Mouse (Mus musculus) right cerebral cortex, postnatal 14 days (tissue): Measurements from ENCODE around the gene Zfp964.
"Not testable (repeated sequence)": the region's sequence is repeated elsewhere in the genome, so short reads cannot be mapped to it uniquely, and the experiment has no call there.

ENCODE experiments used
- DNase-seq: peaks from one replicate; pipeline ENCODE4 v3.0.0; 2022

Gene Zfp964

DNA sequence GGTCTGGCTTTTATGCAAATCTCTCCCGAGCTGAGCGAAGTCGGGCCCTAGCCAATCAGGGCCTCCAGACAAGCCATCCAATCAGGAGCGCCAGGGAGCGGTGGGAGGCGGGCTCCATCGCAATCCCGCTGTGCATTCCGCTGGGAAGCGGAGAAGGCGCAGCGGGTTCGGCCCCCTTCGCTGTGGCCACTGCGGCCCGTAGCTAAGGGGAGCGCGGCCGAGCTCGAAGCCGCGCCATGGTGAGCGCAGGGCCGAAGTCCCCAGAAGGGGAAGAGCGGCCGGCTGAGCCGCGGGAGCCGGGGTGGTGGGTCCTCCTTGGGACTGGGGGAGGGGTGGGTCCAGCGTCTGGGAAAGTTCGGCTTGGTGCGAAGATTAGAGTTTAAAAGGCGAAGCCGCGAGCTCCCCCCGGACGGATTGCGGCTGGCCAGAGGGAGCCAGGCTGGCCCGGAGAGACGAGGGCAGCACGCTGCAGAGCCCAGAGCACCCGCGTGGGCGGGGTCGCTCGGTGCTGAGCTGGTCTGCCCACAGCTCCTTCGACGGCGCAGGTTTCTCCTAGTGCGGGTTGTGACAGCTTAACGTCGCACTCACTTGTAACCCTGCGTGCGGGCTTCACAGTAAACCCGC lies at the start of gene Zfp964:
Gene Zfp964 (plus strand): TSS at position 122 of the 624 bp plus-strand sequence.
- DNase-seq = peak; percentile 92

- DNase-seq = no peak
Observed at GRCm38 (mm10) chr8:69614687-69615086, 39.6 kb upstream of the Zfp964 start.

DNA sequence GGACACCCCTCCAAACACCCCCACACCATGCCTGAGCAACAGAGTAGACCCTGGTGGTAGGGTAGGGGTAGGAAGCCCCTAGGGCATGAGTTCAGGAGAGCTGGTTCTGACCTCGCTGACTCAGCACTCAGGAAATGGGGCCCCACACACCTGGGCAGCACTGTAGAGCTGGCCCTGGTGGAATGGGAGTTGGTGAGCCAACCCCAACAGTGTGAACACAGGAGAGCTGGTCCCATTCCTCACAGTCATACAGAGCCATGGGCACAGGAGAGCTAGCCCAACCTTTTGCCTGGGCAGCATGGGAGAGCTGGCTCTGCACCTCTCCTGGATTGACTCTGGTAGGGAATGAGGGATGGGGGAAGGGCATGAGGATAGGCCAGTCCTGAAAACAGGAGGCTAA lies 36.2 kb upstream of the Zfp964 start:
- no peak for DNase-seq

- peak; percentile 99 for DNase-seq
Observed at GRCm38 (mm10) chr8:69625095-69625789, 29.0 kb upstream of the Zfp964 start, which contains the start of gene Zfp868. TSS of gene Zfp868 (minus strand) at chr8:69625548.

GRCm38 (mm10) chr8:69653808-69654357 lies 396 bp upstream of the Zfp964 start:
- no peak for DNase-seq

DNA sequence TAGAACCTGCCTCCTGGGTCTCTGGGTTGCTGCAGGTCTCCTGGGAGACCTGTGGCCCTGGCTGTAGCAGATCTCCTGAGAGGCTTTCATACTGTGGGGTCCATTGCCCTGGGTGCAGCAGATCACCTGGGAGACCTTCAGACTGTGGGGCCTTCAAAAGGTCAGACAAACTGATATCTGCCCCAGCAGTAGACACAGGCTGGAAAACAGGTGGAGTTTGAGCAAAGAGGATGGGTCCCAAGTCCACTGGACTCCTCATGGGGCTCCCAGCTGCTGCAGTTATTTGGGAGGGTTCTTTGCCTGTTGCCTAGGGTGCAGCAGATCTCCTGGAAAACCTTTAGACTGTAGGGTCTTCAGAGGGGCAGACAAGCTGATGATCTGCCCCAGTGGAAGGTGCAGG lies 7.0 kb downstream of the Zfp964 start:
- no peak for DNase-seq

DNA sequence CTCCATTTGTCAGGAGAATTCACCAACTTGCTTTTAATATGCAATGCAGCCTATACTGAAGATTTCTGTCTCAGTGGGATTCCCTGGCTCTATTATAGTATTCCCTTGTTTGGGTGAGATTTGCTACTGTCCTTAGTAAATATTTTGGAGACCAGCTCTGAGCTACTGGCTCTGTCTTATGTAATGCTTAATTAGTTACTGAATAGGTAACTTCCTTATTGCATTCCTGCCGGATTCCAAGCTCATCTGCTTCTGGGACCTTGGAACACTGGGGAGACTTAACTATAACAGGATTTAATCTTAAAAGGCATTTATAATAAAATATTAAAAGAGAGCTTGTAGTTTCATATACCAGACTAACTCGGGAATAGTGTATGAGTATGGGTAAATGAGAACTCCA lies 10.8 kb downstream of the Zfp964 start:
- DNase-seq = not testable (repeated sequence)

DNA sequence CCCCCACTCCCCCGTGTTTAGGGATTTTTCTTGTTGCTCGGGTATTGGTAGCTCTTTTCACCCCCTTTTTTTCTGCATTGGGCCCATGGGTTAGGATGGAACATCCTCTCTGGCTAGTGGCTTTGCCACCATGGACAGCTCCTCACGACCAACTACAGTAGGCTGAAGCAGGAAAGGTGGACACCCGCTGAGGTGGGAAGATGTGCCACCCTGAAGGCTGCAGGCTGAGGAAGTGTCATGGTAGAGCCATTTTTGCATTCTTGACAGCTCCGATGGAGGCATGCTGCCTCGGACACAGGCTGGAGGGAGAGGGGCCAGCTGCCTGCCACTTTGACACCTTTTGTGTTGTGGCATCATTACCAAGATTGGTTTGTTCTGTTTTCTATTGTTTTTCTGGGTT lies 47.5 kb downstream of the Zfp964 start:
- DNase-seq = no peak

DNA sequence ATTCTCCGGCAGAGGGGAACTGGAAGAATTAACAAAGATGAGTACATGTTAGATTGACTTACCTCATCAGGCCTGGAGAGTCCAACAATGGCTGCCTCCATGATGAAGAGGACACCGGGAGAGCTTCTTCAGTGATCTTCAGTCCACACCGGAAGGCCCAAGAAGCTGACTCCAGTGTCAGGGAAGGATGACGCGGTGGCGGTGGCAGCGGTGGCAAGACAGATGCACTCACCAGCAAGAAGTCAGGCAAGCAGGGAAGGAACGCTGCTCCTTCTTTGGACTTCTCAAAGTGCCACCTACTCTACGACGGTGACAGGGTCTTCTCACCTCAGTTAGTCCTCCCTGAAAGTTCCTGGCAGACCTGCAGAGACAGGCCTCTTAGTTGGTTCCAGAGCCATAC lies 56.3 kb downstream of the Zfp964 start, which contains the start of gene Zfp869:
Gene Zfp869 (minus strand): TSS at position 101 of the 400 bp plus-strand sequence.
- DNase-seq = not testable (repeated sequence)

DNA sequence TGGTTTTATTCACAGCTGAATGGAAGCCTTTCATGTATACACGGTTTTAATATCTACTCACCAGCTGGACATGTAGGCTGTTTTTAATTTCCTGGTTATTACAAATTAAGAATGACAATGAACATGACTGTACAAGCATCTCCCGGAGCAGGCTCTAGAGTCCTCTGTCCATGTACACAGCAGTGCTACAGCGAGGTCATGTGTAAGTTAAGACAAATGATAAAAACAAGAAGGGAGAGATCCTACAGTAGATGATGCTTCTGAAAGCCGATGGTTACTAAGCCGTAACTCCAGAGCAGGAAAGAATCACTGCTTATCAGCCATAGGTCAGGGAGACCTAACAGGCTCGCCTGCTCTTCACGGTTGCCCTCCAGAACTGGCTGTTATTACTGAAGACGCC lies 59.2 kb downstream of the Zfp964 start:
- no peak for DNase-seq

- no peak for DNase-seq
Observed at GRCm38 (mm10) chr8:69715366-69715765, 61.1 kb downstream of the Zfp964 start.
